Mouse (Mus musculus): ENCODE data around the gene Fxyd3.

DNA sequence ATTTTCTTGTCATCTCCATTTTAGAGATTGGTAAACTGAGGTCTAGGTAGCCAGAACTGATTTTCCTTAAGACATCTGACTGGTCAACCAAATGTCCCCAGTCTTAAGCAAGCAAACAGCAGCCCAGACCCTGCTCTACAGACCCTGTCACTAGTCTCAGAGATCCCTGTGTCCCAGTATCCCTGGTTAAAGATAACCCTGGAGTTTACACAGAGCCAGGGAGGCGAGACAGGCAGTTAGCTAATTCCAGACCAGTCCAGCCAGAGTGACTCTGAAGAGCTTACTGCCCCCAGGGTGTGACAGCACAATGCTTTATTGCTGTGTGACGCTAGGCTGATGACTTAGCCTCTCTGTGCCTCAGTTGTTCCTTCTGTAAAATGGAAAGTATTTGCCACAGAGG lies 19.4 kb downstream of the Fxyd3 start, which contains the start of gene Fxyd1:
- TF ChIP-seq POLR2A (IDR thresholded peaks at IDR 0.05; ENCODE audit: extremely low read depth, insufficient read depth, low read length) (no peak), CTCF (IDR thresholded peaks at IDR 0.05; ENCODE audit: low read depth, low read length) (no peak)

Data from liver, adult 2 months (tissue).